Mouse (Mus musculus) thymus, adult 2 months (tissue): ENCODE results near the gene Cdh22. TPM values are rescaled to one million over a fixed set of nuclear protein-coding genes. Genes with fewer than 3 reads are reported as not detected.

Source experiments
- DNase-seq: peaks from one replicate; pipeline ENCODE4 v3.0.0; 2021
- H3K27ac ChIP-seq: fragments of 200-500 bp; 2 replicates; pipeline ENCODE4 v1.5.1; 2012; ENCODE audit warnings: low read length, control low read depth; ENCODE audit not compliant: control insufficient read depth, insufficient read depth
- H3K27me3 ChIP-seq: fragments of 200-500 bp; 2 replicates; pipeline ENCODE4 v1.6.1; 2012; ENCODE audit warnings: mild to moderate bottlenecking, low read length, moderate library complexity, mixed read lengths; ENCODE audit not compliant: control insufficient read depth, insufficient read depth
- H3K36me3 ChIP-seq: fragments of 200-500 bp; 2 replicates; pipeline ENCODE4 v1.6.1; 2012; ENCODE audit warnings: mild to moderate bottlenecking, low read length, moderate library complexity; ENCODE audit not compliant: control insufficient read depth, insufficient read depth
- H3K4me1 ChIP-seq: fragments of 200-500 bp; replicated peaks from 2 replicates; pipeline ENCODE4 v1.6.1; 2012; ENCODE audit warnings: low read length; ENCODE audit not compliant: control insufficient read depth, insufficient read depth
- H3K4me3 ChIP-seq: fragments of 200-500 bp; 2 replicates; pipeline ENCODE4 v1.5.1; 2012; ENCODE audit warnings: mild to moderate bottlenecking, low read length, control low read depth, moderate library complexity; ENCODE audit not compliant: control insufficient read depth, insufficient read depth
- CTCF ChIP-seq: fragments of 200-500 bp; IDR thresholded peaks from 2 replicates; pipeline ENCODE4 v1.5.1; 2012; ENCODE audit warnings: mild to moderate bottlenecking, control low read depth, low read length, moderate library complexity, borderline replicate concordance; ENCODE audit not compliant: control insufficient read depth, poor library complexity, insufficient read depth; ENCODE audit errors: extremely low read depth
- POLR2A ChIP-seq: fragments of 200-500 bp; IDR thresholded peaks from 2 replicates; pipeline ENCODE4 v1.6.1; 2012; ENCODE audit warnings: mild to moderate bottlenecking, low read length, control low read depth, moderate library complexity; ENCODE audit not compliant: control insufficient read depth, poor library complexity, insufficient read depth; ENCODE audit errors: extremely low read depth
- WGBS: fragments of 180-500 bp; shearing (Covaris S2); methylation state at CpG from one replicate; pipeline ENCODE4 v1.1.7; 2018; 5-methylcytosine and 5-hydroxymethylcytosine counted together
- polyA plus RNA-seq: library from polyadenylated mRNA; depleted of rRNA; stranded (reverse); fragments of >200 nt; gene quantifications from 2 replicates; pipeline ENCODE4 v1.2.3, GENCODE M21; 2012

Gene Cdh22
- polyA plus RNA-seq, 1 experiment, result 1.2 TPM

DNA sequence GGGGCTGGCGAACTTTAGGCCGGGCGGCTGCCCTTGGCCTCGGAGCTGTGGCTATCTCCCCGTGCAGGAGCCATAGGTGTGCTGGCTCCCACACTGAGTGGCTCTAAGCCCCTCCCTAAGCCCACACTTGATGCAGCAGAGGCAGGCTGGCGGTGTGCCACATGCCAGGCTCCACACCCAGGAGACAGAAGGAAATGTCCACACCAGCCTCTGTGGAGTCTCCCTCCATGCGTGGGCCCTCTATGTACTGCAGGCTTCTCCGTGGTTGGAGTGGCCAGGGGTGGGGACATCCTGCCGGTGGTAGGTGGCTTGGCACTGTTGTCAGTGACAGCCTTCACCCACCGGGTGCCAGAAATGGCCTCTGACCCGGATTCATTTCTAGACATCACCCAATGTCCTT, 5.6 kb downstream of the Cdh22 start:
- Histone ChIP-seq H3K4me3 (no peak overlapping the region), H3K4me1 (no peaks in the 10 kb centered on the region), H3K27me3 (peaks cover 9% of the 10 kb centered on the region), H3K27ac (no peak overlapping the region), H3K36me3 (no peaks in the 10 kb centered on the region)
- 83% methylated on average over 11 of the region's 11 CpGs for WGBS
- no peak for DNase-seq
- TF ChIP-seq POLR2A, result no peak
- no peak for TF ChIP-seq CTCF

GRCm38 (mm10) chr2:165223837-165224236, 10.8 kb downstream of the Cdh22 start:
- no peaks in the 10 kb centered on the region for H3K36me3 ChIP-seq
- no peak for TF ChIP-seq POLR2A
- no peak for TF ChIP-seq CTCF
- H3K4me1 ChIP-seq, result no peaks in the 10 kb centered on the region
- WGBS, result 83% methylated on average over 4 of the region's 4 CpGs
- no peak for DNase-seq
- no peak overlapping the region for H3K27ac ChIP-seq
- no peak overlapping the region for H3K4me3 ChIP-seq
- peaks cover 2% of the 10 kb centered on the region; the same call in 1 of the 2 replicates for H3K27me3 ChIP-seq

GRCm38 (mm10) chr2:165221952-165222351, 12.7 kb downstream of the Cdh22 start:
- H3K36me3 ChIP-seq, result no peaks in the 10 kb centered on the region
- WGBS, result 14% methylated on average over 9 of the region's 9 CpGs
- DNase-seq, result no peak
- peaks cover 2% of the 10 kb centered on the region; the same call in 1 of the 2 replicates for H3K27me3 ChIP-seq
- no peaks in the 10 kb centered on the region for H3K4me1 ChIP-seq
- H3K4me3 ChIP-seq, result no peak overlapping the region
- TF ChIP-seq POLR2A, result no peak
- no peak for TF ChIP-seq CTCF
- H3K27ac ChIP-seq, result no peak overlapping the region

DNA sequence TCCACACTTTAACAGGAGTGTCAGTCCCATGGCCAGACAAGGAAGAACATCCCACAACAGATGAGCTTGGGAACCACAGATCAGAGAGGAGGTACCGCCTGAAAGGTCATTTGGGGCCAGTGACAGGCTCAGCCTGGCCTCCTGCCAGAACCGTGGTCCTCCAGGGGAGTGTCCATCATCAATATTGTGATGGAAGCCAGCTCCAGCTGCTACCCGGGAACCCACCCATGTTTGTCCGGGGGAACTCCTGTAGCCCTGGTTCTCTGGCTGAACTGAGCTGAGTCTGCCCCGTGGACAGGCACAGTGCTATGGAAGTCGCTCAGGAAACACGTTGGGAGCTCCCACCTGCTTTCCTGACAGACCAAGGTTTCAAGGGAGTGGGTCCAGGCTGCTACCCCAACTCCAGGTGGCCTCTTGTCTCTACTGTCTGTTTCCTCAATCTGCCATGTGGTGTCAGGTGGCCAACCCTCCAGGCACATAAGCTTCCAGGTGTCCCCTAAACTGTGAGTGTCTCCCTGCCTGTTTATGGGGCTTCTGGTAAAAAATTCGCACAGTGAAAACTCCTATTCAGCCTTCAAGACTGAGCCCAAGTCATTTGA, 14.2 kb downstream of the Cdh22 start:
- TF ChIP-seq CTCF (no peak), POLR2A (no peak)
- Histone ChIP-seq H3K4me1 (no peaks in the 10 kb centered on the region), H3K27ac (no peak overlapping the region), H3K27me3 (peaks cover 7% of the 10 kb centered on the region; the same call in 1 of the 2 replicates), H3K4me3 (no peak overlapping the region), H3K36me3 (no peaks in the 10 kb centered on the region)
- 69% methylated on average over 8 of the region's 8 CpGs for WGBS
- DNase-seq, result no peak

GRCm38 (mm10) chr2:165218954-165219353, 15.7 kb downstream of the Cdh22 start:
- TF ChIP-seq CTCF (no peak), POLR2A (no peak)
- no peak overlapping the region for H3K4me3 ChIP-seq
- no peaks in the 10 kb centered on the region for H3K4me1 ChIP-seq
- H3K36me3 ChIP-seq, result no peaks in the 10 kb centered on the region
- DNase-seq, result no peak
- H3K27me3 ChIP-seq, result peaks cover 9% of the 10 kb centered on the region; the same call in 1 of the 2 replicates
- WGBS, result 89% methylated on average over 8 of the region's 8 CpGs
- no peak overlapping the region for H3K27ac ChIP-seq

GRCm38 (mm10) chr2:165217361-165218149, 17.1 kb downstream of the Cdh22 start:
- H3K27ac ChIP-seq, result no peak overlapping the region
- 89% methylated on average over 16 of the region's 16 CpGs for WGBS
- no peak overlapping the region for H3K4me3 ChIP-seq
- H3K4me1 ChIP-seq, result no peaks in the 10 kb centered on the region
- H3K27me3 ChIP-seq, result peaks cover 11% of the 10 kb centered on the region; the same call in 1 of the 2 replicates
- DNase-seq, result no peak
- no peak for TF ChIP-seq POLR2A
- no peak for TF ChIP-seq CTCF
- H3K36me3 ChIP-seq, result no peaks in the 10 kb centered on the region
